Mouse (Mus musculus) embryonic facial prominence, embryonic 15.5 days (tissue): Measurements from ENCODE around the gene Atox1. TPM values are rescaled to one million over a fixed set of nuclear protein-coding genes. Genes with fewer than 3 reads are reported as not detected.

Source experiments
- ATAC-seq: fragments of 200-750 bp; cut with Nextera tagmentation; 2 replicates; pipeline ENCODE4 v1.8.0; 2017; ENCODE audit warnings: low read depth, moderate TSS enrichment; ENCODE audit not compliant: insufficient number of reproducible peaks, low FRiP score, low TSS enrichment
- H3K27ac ChIP-seq: fragments of 300-500 bp; sonication (generic); replicated peaks from 2 replicates; pipeline ENCODE4 v1.5.1; 2015; ENCODE audit warnings: mild to moderate bottlenecking, inconsistent platforms
- H3K27me3 ChIP-seq: fragments of 300-500 bp; sonication (generic); 2 replicates; pipeline ENCODE4 v1.6.1; 2015; ENCODE audit warnings: inconsistent platforms
- H3K36me3 ChIP-seq: fragments of 300-500 bp; sonication (generic); 2 replicates; pipeline ENCODE4 v1.6.1; 2015; ENCODE audit warnings: mild to moderate bottlenecking, inconsistent platforms
- H3K4me1 ChIP-seq: fragments of 300-500 bp; sonication (generic); 2 replicates; pipeline ENCODE4 v1.6.1; 2015; ENCODE audit warnings: inconsistent platforms
- H3K4me2 ChIP-seq: fragments of 300-500 bp; sonication (generic); replicated peaks from 2 replicates; pipeline ENCODE4 v1.6.1; 2015; ENCODE audit warnings: mild to moderate bottlenecking, inconsistent platforms
- H3K4me3 ChIP-seq: fragments of 300-500 bp; sonication (generic); replicated peaks from 2 replicates; pipeline ENCODE4 v1.5.1; 2015; ENCODE audit warnings: mild to moderate bottlenecking, inconsistent platforms
- H3K9ac ChIP-seq: fragments of 300-500 bp; sonication (generic); 2 replicates; pipeline ENCODE4 v1.6.1; 2015; ENCODE audit warnings: inconsistent platforms
- H3K9me3 ChIP-seq: fragments of 300-500 bp; sonication (generic); replicated peaks from 2 replicates; pipeline ENCODE4 v1.6.1; 2016; ENCODE audit warnings: inconsistent platforms
- WGBS: fragments of 180-500 bp; shearing (Covaris S2); methylation state at CpG from one replicate; pipeline ENCODE4 v1.1.7; 2015; 5-methylcytosine and 5-hydroxymethylcytosine counted together
- polyA plus RNA-seq: library from polyadenylated mRNA; unstranded; fragments of >200 nt; fragmentation: Nextera tagmentation; extraction: Ambion mirVana; gene quantifications from 2 replicates; pipeline ENCODE4 v1.2.1, GENCODE M21; 2015

Gene Atox1
- polyA plus RNA-seq, 1 experiment from 2014 or later, result 541 TPM

DNA sequence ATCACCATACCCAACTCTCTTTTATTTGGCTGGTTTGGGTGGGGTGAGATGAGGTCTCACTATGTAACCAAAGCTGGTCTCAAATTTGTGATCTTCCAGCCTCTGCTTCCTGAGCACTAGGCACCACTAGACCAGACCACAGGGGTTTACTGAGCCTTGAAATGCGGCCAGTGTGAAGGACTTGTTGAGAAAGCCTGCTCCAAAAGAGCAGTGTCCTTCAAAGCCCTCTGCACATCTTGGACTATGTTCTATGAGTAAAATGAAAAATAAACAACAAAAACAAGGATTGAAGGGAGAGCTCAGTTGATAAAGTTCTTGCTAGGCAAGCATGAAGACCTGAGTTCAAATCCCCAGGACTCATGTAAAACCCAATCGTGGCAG lies 47.6 kb downstream of the Atox1 start:
- peaks cover 60% of the 10 kb centered on the region for H3K4me1 ChIP-seq
- H3K4me3 ChIP-seq, result no peak overlapping the region
- H3K27ac ChIP-seq, result 0 out of 2 replicates have a peak overlapping the region, but pooled peaks have one; percentile 40
- H3K36me3 ChIP-seq, result peaks cover 37% of the 10 kb centered on the region
- no peaks in the 10 kb centered on the region for H3K27me3 ChIP-seq
- ATAC-seq, result no peak
- no peak overlapping the region for H3K4me2 ChIP-seq
- H3K9ac ChIP-seq, result no peak overlapping the region
- no peaks in the 10 kb centered on the region for H3K9me3 ChIP-seq
- WGBS, result 93% methylated on average over 2 of the region's 2 CpGs

DNA sequence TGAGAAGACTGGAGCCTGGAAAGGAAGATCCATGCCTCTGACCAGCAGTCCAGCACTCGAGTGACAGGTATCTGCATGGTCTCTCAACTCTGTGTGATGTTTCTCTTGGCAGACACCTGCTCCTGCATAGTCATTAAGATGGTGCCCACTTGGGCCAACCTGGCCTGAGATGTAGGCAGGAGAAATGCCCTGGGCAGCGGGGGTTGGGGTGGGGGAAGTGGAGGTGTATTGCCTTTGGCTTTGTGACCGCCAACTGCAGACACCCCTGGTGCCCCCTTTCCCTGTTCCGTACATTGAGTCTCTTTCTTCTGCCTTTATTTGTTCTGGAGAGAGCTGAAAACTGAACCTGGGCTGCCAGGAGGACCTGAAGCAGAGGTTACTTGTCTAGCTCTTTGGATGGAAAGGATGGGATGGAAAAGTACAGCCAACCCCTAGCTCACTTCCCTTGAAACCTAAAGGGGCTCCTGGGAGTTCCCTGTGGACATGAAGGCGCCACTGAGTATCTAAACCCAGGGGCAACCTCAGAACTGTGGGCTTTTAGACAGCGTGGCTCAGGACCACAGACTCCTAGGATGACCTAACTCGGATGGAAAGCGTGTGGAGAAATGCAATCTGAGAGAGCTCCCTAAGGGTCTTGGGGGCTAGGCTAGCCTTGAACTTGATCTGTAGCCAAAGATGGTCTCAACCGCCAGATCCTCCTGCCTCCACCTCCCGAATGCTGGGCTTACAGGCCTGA lies 48.2 kb downstream of the Atox1 start:
- ATAC-seq, result no peak
- Histone ChIP-seq H3K36me3 (peaks cover 43% of the 10 kb centered on the region), H3K4me1 (peaks cover 60% of the 10 kb centered on the region), H3K27ac (no peak overlapping the region), H3K9ac (no peak overlapping the region), H3K4me3 (no peak overlapping the region), H3K27me3 (no peaks in the 10 kb centered on the region), H3K4me2 (no peak overlapping the region), H3K9me3 (no peaks in the 10 kb centered on the region)
- 87% methylated on average over 10 of the region's 10 CpGs for WGBS

DNA sequence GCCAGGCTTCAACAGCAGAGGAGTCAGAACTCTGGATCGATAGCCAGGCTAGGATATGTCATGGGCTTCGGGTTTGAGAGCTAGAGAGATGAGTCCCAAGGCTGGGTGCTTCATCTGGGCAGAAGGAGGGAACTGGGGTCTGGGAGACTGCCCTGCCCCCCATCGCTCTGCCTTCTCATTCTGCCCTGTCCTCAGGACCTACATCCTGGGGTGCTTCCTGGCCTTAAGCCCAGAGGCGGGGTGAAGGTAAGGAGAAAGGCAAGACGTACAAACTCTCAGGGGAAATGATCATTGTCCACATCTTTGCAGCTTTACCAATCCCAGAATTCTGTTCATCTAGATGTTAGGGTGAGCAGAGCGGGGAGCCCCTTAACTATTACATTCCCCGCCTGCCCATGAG lies 49.0 kb downstream of the Atox1 start:
- WGBS, result 77% methylated on average over 7 of the region's 7 CpGs
- peaks cover 60% of the 10 kb centered on the region for H3K4me1 ChIP-seq
- peaks cover 51% of the 10 kb centered on the region for H3K36me3 ChIP-seq

GRCm38 (mm10) chr11:55410502-55410901 lies 50.5 kb downstream of the Atox1 start:
- no peak for ATAC-seq
- peaks cover 66% of the 10 kb centered on the region for H3K36me3 ChIP-seq
- peaks cover 47% of the 10 kb centered on the region for H3K4me1 ChIP-seq
- no peak overlapping the region for H3K4me3 ChIP-seq
- WGBS, result 38% methylated on average over 3 of the region's 3 CpGs
- H3K27ac ChIP-seq, result peak overlapping the region; percentile 55
- H3K27me3 ChIP-seq, result no peaks in the 10 kb centered on the region
- no peak overlapping the region for H3K9ac ChIP-seq
- no peaks in the 10 kb centered on the region for H3K9me3 ChIP-seq
- H3K4me2 ChIP-seq, result no peak overlapping the region

More for the DNA sequence above, 49.0 kb downstream of the Atox1 start:
- Histone ChIP-seq H3K9ac (no peak overlapping the region; the same call in 1 of the 2 replicates), H3K4me3 (no peak overlapping the region), H3K9me3 (no peaks in the 10 kb centered on the region), H3K27me3 (no peaks in the 10 kb centered on the region), H3K27ac (no peak overlapping the region), H3K4me2 (0 out of 2 replicates have a peak overlapping the region, but pooled peaks have one; percentile 1)
- ATAC-seq, result no peak

GRCm38 (mm10) chr11:55410005-55410404 lies 51.0 kb downstream of the Atox1 start:
- no peaks in the 10 kb centered on the region for H3K9me3 ChIP-seq
- no peak overlapping the region for H3K4me2 ChIP-seq
- no peaks in the 10 kb centered on the region for H3K27me3 ChIP-seq
- H3K4me3 ChIP-seq, result no peak overlapping the region
- peaks cover 42% of the 10 kb centered on the region for H3K4me1 ChIP-seq
- WGBS, result 86% methylated on average over 3 of the region's 3 CpGs
- H3K27ac ChIP-seq, result no peak overlapping the region
- peaks cover 71% of the 10 kb centered on the region for H3K36me3 ChIP-seq
- ATAC-seq, result no peak
- no peak overlapping the region for H3K9ac ChIP-seq

DNA sequence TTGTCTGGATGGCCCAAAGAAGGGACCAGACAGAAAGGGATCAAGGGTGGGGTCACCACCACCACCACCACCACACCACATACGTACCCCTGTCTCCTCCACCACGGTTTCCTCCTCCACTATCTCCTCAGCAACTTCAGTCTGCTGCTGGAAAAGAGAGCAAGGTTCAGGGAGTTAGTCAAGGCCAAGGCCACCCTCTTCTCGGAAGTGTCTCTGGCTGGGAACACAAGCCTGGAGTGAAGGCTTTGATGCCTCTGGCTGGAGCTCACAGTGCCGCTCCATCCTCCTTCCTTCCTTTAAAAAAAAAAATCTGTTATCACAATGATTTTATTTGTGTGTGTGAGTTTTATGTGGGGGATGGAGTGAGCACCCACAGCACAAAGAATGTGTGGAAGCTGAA lies 53.9 kb downstream of the Atox1 start:
- ATAC-seq, result no peak
- Histone ChIP-seq H3K36me3 (peaks cover 87% of the 10 kb centered on the region), H3K27me3 (no peaks in the 10 kb centered on the region), H3K9ac (no peak overlapping the region), H3K27ac (peak overlapping the region; percentile 2; the same call in 1 of the 2 replicates), H3K4me2 (no peak overlapping the region), H3K4me3 (no peak overlapping the region), H3K9me3 (no peaks in the 10 kb centered on the region), H3K4me1 (peaks cover 17% of the 10 kb centered on the region)
- WGBS, result 87% methylated on average over 4 of the region's 4 CpGs

GRCm38 (mm10) chr11:55405601-55406469 lies 55.2 kb downstream of the Atox1 start:
- H3K36me3 ChIP-seq, result peaks cover 93% of the 10 kb centered on the region
- H3K9ac ChIP-seq, result no peak overlapping the region
- peaks cover 4% of the 10 kb centered on the region for H3K4me1 ChIP-seq
- WGBS, result 52% methylated on average over 8 of the region's 8 CpGs
- ATAC-seq, result 0 out of 2 replicates have a peak, but pooled peaks have one; percentile 10
- H3K9me3 ChIP-seq, result no peaks in the 10 kb centered on the region
- H3K4me3 ChIP-seq, result no peak overlapping the region
- no peak overlapping the region for H3K4me2 ChIP-seq
- peak overlapping the region; percentile 44; the same call in 1 of the 2 replicates for H3K27ac ChIP-seq
- H3K27me3 ChIP-seq, result no peaks in the 10 kb centered on the region

GRCm38 (mm10) chr11:55404659-55405457 lies 56.2 kb downstream of the Atox1 start:
- Histone ChIP-seq H3K36me3 (peaks cover 96% of the 10 kb centered on the region), H3K9me3 (no peaks in the 10 kb centered on the region), H3K4me1 (no peaks in the 10 kb centered on the region), H3K27me3 (no peaks in the 10 kb centered on the region), H3K27ac (peak overlapping the region; percentile 44; the same call in 1 of the 2 replicates), H3K4me3 (no peak overlapping the region), H3K9ac (no peak overlapping the region), H3K4me2 (no peak overlapping the region)
- ATAC-seq, result no peak
- 88% methylated on average over 9 of the region's 9 CpGs for WGBS

GRCm38 (mm10) chr11:55400863-55401262 lies 60.2 kb downstream of the Atox1 start:
- 86% methylated on average over 2 of the region's 2 CpGs for WGBS
- peaks cover 90% of the 10 kb centered on the region for H3K36me3 ChIP-seq
- no peak overlapping the region for H3K9ac ChIP-seq
- H3K4me2 ChIP-seq, result no peak overlapping the region
- no peak overlapping the region for H3K27ac ChIP-seq
- no peaks in the 10 kb centered on the region for H3K4me1 ChIP-seq
- no peak for ATAC-seq
- H3K27me3 ChIP-seq, result no peaks in the 10 kb centered on the region
- H3K9me3 ChIP-seq, result no peaks in the 10 kb centered on the region
- H3K4me3 ChIP-seq, result no peak overlapping the region

DNA sequence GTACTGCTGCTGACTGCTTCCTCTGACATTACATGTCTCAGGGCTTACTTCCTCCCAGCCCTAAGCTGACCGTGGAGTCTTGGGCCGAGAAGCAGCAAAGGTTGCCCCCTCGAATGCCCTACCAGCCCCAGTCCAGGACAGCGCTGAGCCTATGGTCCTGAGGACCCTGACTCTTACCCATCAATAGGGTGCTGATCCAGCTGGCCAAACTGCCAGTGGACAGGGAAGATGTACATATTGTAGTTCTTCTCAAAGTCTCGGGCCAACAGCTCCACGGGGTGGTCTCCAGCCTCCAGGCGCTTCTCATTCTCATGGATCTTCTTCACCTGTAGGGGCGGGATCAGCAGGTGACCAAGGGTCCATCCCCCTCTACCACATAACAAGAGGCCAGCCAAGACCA lies 62.7 kb downstream of the Atox1 start:
- no peaks in the 10 kb centered on the region for H3K4me1 ChIP-seq
- no peak overlapping the region for H3K4me2 ChIP-seq
- H3K9ac ChIP-seq, result no peak overlapping the region
- H3K27ac ChIP-seq, result no peak overlapping the region
- H3K27me3 ChIP-seq, result no peaks in the 10 kb centered on the region
- H3K4me3 ChIP-seq, result no peak overlapping the region
- no peaks in the 10 kb centered on the region for H3K9me3 ChIP-seq
- peaks cover 84% of the 10 kb centered on the region for H3K36me3 ChIP-seq
- WGBS, result 93% methylated on average over 8 of the region's 8 CpGs
- ATAC-seq, result 0 out of 2 replicates have a peak, but pooled peaks have one; percentile 21

DNA sequence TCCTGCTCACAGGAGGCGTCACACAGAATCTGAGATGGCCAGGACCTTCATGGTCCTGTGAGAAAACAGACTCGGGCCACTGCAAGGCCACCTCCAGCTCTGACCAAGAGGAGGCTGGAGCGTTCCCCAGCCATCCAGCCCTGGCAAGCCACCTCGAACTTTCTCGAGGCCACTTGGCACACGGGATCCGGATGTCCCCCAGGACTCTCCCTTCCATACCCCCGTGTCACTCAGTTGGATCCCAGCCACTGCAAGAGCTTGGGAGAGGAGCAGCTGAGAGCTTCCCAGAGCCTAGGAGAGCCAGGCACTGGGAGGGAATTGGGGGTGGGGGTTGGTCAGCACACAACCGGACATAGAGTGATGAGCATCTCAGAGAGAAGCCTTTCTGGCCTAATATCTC lies 63.6 kb downstream of the Atox1 start:
- Histone ChIP-seq H3K36me3 (peaks cover 75% of the 10 kb centered on the region), H3K4me3 (no peak overlapping the region), H3K4me2 (no peak overlapping the region), H3K9ac (no peak overlapping the region), H3K9me3 (no peaks in the 10 kb centered on the region), H3K4me1 (peaks cover 4% of the 10 kb centered on the region; the same call in 1 of the 2 replicates), H3K27me3 (no peaks in the 10 kb centered on the region), H3K27ac (no peak overlapping the region)
- no peak for ATAC-seq
- 76% methylated on average over 9 of the region's 9 CpGs for WGBS
